Mouse (Mus musculus): ENCODE measurements around the gene Fam170b. TPM values are rescaled to one million over a fixed set of nuclear protein-coding genes. Genes with fewer than 3 reads are reported as not detected.
A peak's percentile ranks its signal among the peaks of the same experiment; 100 is the strongest.

Fam170b gene
- total and polyA plus RNA-seq, 2 experiments from 2014 or later: 0.12 TPM; not detected in 1

- Histone ChIP-seq H3K4me3 (ENCODE audit: low read depth, low read length) (no peak overlapping the region), H3K9ac (replicated peaks; ENCODE audit: low read depth, low read length) (no peak overlapping the region), H3K9me3 (replicated peaks; ENCODE audit: control insufficient read depth, low read length) (no peaks in the 10 kb centered on the region), H3K27ac (ENCODE audit: low read depth) (peak overlapping the region; percentile 52), H3K4me2 (ENCODE audit: low read depth, low read length) (no peak overlapping the region), H3K4me1 (ENCODE audit: control insufficient read depth, insufficient read depth) (peaks cover 19% of the 10 kb centered on the region; the same call in 1 of the 2 replicates), H3K36me3 (replicated peaks; ENCODE audit: control insufficient read depth, insufficient read depth, low read length) (no peaks in the 10 kb centered on the region), H3K27me3 (ENCODE audit: control insufficient read depth, insufficient read depth, low read length) (no peaks in the 10 kb centered on the region)
- peak; percentile 35 for DNase-seq (ENCODE audit: low spot score)
- ATAC-seq (ENCODE audit: insufficient read depth, low read depth): peak; percentile 27; the same call in 1 of the 2 replicates
- 56% methylated on average over 6 of the region's 6 CpGs for WGBS
- TF ChIP-seq EP300 (IDR thresholded peaks at IDR 0.05; ENCODE audit: low read depth): no peak
- no peak for TF ChIP-seq CTCF (IDR thresholded peaks at IDR 0.05; ENCODE audit: low read depth)
Measured at GRCm38 (mm10) chr14:32827994-32828650, 5.6 kb upstream of the Fam170b start.

GRCm38 (mm10) chr14:32835181-32835580, 1.4 kb downstream of the Fam170b start:
- H3K27ac ChIP-seq (ENCODE audit: low read depth): no peak overlapping the region
- no peaks in the 10 kb centered on the region for H3K9me3 ChIP-seq (replicated peaks; ENCODE audit: control insufficient read depth, low read length)
- ATAC-seq (ENCODE audit: insufficient read depth, low read depth) (0 out of 2 replicates have a peak, but pooled peaks have one; percentile 17), DNase-seq (ENCODE audit: low spot score) (no peak)
- TF ChIP-seq EP300 (IDR thresholded peaks at IDR 0.05; ENCODE audit: low read depth): no peak
- TF ChIP-seq CTCF (IDR thresholded peaks at IDR 0.05; ENCODE audit: low read depth): no peak
- no peaks in the 10 kb centered on the region for H3K27me3 ChIP-seq (ENCODE audit: control insufficient read depth, insufficient read depth, low read length)
- no peak overlapping the region for H3K9ac ChIP-seq (replicated peaks; ENCODE audit: low read depth, low read length)
- H3K4me2 ChIP-seq (ENCODE audit: low read depth, low read length): peak overlapping the region; percentile 24; the same call in 1 of the 2 replicates
- H3K4me1 ChIP-seq (ENCODE audit: control insufficient read depth, insufficient read depth): 0 out of 2 replicates have a peak, but pooled peaks cover 4% of the 10 kb centered on the region
- no peaks in the 10 kb centered on the region for H3K36me3 ChIP-seq (replicated peaks; ENCODE audit: control insufficient read depth, insufficient read depth, low read length)
- 57% methylated on average over 14 of the region's 14 CpGs for WGBS
- H3K4me3 ChIP-seq (ENCODE audit: low read depth, low read length): no peak overlapping the region

GRCm38 (mm10) chr14:32835596-32835995, 1.8 kb downstream of the Fam170b start:
- no peak for DNase-seq (ENCODE audit: low spot score)
- Histone ChIP-seq H3K4me2 (ENCODE audit: low read depth, low read length) (peak overlapping the region; percentile 24; the same call in 1 of the 2 replicates), H3K4me1 (ENCODE audit: control insufficient read depth, insufficient read depth) (0 out of 2 replicates have a peak, but pooled peaks cover 4% of the 10 kb centered on the region), H3K27me3 (ENCODE audit: control insufficient read depth, insufficient read depth, low read length) (no peaks in the 10 kb centered on the region), H3K9me3 (replicated peaks; ENCODE audit: control insufficient read depth, low read length) (no peaks in the 10 kb centered on the region), H3K27ac (ENCODE audit: low read depth) (no peak overlapping the region), H3K4me3 (ENCODE audit: low read depth, low read length) (no peak overlapping the region), H3K9ac (replicated peaks; ENCODE audit: low read depth, low read length) (no peak overlapping the region), H3K36me3 (replicated peaks; ENCODE audit: control insufficient read depth, insufficient read depth, low read length) (no peaks in the 10 kb centered on the region)
- TF ChIP-seq CTCF (IDR thresholded peaks at IDR 0.05; ENCODE audit: low read depth): no peak
- TF ChIP-seq EP300 (IDR thresholded peaks at IDR 0.05; ENCODE audit: low read depth): no peak
- ATAC-seq (ENCODE audit: insufficient read depth, low read depth): 0 out of 2 replicates have a peak, but pooled peaks have one; percentile 20
- WGBS: 77% methylated on average over 14 of the region's 14 CpGs

GRCm38 (mm10) chr14:32836191-32836590, 2.4 kb downstream of the Fam170b start:
- no peak overlapping the region for H3K4me2 ChIP-seq (ENCODE audit: low read depth, low read length)
- no peaks in the 10 kb centered on the region for H3K36me3 ChIP-seq (replicated peaks; ENCODE audit: control insufficient read depth, insufficient read depth, low read length)
- WGBS: 86% methylated on average over 11 of the region's 11 CpGs

GRCm38 (mm10) chr14:32842052-32842451, 8.3 kb downstream of the Fam170b start:
- Histone ChIP-seq H3K27ac (ENCODE audit: low read depth) (no peak overlapping the region), H3K9me3 (replicated peaks; ENCODE audit: control insufficient read depth, low read length) (no peaks in the 10 kb centered on the region), H3K4me3 (ENCODE audit: low read depth, low read length) (no peak overlapping the region), H3K27me3 (ENCODE audit: control insufficient read depth, insufficient read depth, low read length) (no peaks in the 10 kb centered on the region), H3K4me1 (ENCODE audit: control insufficient read depth, insufficient read depth) (no peaks in the 10 kb centered on the region), H3K4me2 (ENCODE audit: low read depth, low read length) (no peak overlapping the region), H3K36me3 (replicated peaks; ENCODE audit: control insufficient read depth, insufficient read depth, low read length) (no peaks in the 10 kb centered on the region), H3K9ac (replicated peaks; ENCODE audit: low read depth, low read length) (no peak overlapping the region)
- ATAC-seq (ENCODE audit: insufficient read depth, low read depth): no peak
- TF ChIP-seq EP300 (IDR thresholded peaks at IDR 0.05; ENCODE audit: low read depth) (no peak), CTCF (IDR thresholded peaks at IDR 0.05; ENCODE audit: low read depth) (no peak)
- DNase-seq (ENCODE audit: low spot score): no peak

More at GRCm38 (mm10) chr14:32836191-32836590, 2.4 kb downstream of the Fam170b start:
- DNase-seq (ENCODE audit: low spot score) (no peak), ATAC-seq (ENCODE audit: insufficient read depth, low read depth) (no peak)
- no peak overlapping the region for H3K27ac ChIP-seq (ENCODE audit: low read depth)
- H3K9ac ChIP-seq (replicated peaks; ENCODE audit: low read depth, low read length): no peak overlapping the region
- TF ChIP-seq EP300 (IDR thresholded peaks at IDR 0.05; ENCODE audit: low read depth) (no peak), CTCF (IDR thresholded peaks at IDR 0.05; ENCODE audit: low read depth) (no peak)
- no peaks in the 10 kb centered on the region for H3K27me3 ChIP-seq (ENCODE audit: control insufficient read depth, insufficient read depth, low read length)
- no peaks in the 10 kb centered on the region for H3K9me3 ChIP-seq (replicated peaks; ENCODE audit: control insufficient read depth, low read length)
- 0 out of 2 replicates have a peak, but pooled peaks cover 4% of the 10 kb centered on the region for H3K4me1 ChIP-seq (ENCODE audit: control insufficient read depth, insufficient read depth)
- H3K4me3 ChIP-seq (ENCODE audit: low read depth, low read length): no peak overlapping the region

Measured in heart, postnatal 0 days (tissue).